Mouse (Mus musculus) midbrain, embryonic 13.5 days (tissue): ENCODE data around the gene Epha5. TPM values are rescaled to one million over a fixed set of nuclear protein-coding genes. Genes with fewer than 3 reads are reported as not detected.

Source experiments
- ATAC-seq: fragments of 200-750 bp; cut with Nextera tagmentation; 2 replicates; pipeline ENCODE4 v1.8.0; 2017; ENCODE audit warnings: mild to moderate bottlenecking, moderate TSS enrichment, moderate library complexity
- H3K27ac ChIP-seq: fragments of 300-500 bp; sonication (generic); 2 replicates; pipeline ENCODE4 v1.5.1; 2015; ENCODE audit warnings: inconsistent platforms, mild to moderate bottlenecking, moderate library complexity
- H3K27me3 ChIP-seq: fragments of 300-500 bp; sonication (generic); 2 replicates; pipeline ENCODE4 v1.6.1; 2015; ENCODE audit warnings: mild to moderate bottlenecking, inconsistent platforms
- H3K36me3 ChIP-seq: fragments of 300-500 bp; sonication (generic); 2 replicates; pipeline ENCODE4 v1.6.1; 2015; ENCODE audit warnings: mild to moderate bottlenecking, inconsistent platforms
- H3K4me1 ChIP-seq: fragments of 300-500 bp; sonication (generic); replicated peaks from 2 replicates; pipeline ENCODE4 v1.6.1; 2015; ENCODE audit warnings: inconsistent platforms
- H3K4me2 ChIP-seq: fragments of 300-500 bp; sonication (generic); replicated peaks from 2 replicates; pipeline ENCODE4 v1.6.1; 2015; ENCODE audit warnings: moderate library complexity, mild to moderate bottlenecking, inconsistent platforms
- H3K4me3 ChIP-seq: fragments of 300-500 bp; sonication (generic); replicated peaks from 2 replicates; pipeline ENCODE4 v1.5.1; 2015; ENCODE audit warnings: mild to moderate bottlenecking, inconsistent platforms
- H3K9ac ChIP-seq: fragments of 300-500 bp; sonication (generic); replicated peaks from 2 replicates; pipeline ENCODE4 v1.6.1; 2015; ENCODE audit warnings: mild to moderate bottlenecking, inconsistent platforms
- H3K9me3 ChIP-seq: fragments of 300-500 bp; sonication (generic); 2 replicates; pipeline ENCODE4 v1.6.1; 2016; ENCODE audit warnings: mild to moderate bottlenecking, inconsistent platforms
- WGBS: fragments of 180-500 bp; shearing (Covaris S2); methylation state at CpG from one replicate; pipeline ENCODE4 v1.1.7; 2015; 5-methylcytosine and 5-hydroxymethylcytosine counted together
- polyA plus RNA-seq: library from polyadenylated mRNA; unstranded; fragments of >200 nt; fragmentation: Nextera tagmentation; extraction: Ambion mirVana; gene quantifications from 2 replicates; pipeline ENCODE4 v1.2.1, GENCODE M21; 2015

Gene Epha5
- polyA plus RNA-seq, 1 experiment from 2014 or later = 57.7 TPM

DNA sequence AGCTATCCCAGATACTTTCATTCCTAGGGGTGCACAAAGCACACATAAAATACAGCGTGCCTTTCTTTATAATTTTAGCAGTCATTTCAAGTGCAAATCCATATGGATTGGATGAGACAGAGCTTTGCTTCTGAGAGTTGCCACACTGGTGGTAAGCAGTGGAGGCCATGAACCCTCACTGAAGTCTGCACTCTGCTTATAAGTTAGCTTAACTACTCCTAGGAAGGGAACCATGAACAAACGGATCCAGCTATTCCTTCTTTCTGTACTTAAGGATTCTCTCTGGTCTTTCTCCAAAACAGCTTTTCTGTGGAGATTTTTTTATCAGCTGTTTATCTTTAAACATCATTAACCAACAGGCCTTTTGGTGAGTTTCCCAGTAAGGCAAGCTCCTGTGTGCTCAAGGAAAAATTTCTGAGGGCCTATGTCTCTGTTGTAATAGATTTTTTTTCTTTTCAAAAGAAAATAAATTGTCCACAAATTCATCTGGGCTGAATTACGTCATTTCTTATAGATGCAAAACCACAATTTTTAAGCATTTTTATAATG lies 127.7 kb downstream of the Epha5 start:
- Histone ChIP-seq H3K9me3 (no peaks in the 10 kb centered on the region), H3K27ac (no peak overlapping the region), H3K9ac (no peak overlapping the region), H3K4me3 (no peak overlapping the region), H3K36me3 (no peaks in the 10 kb centered on the region), H3K4me1 (peaks cover 5% of the 10 kb centered on the region), H3K27me3 (peaks cover 43% of the 10 kb centered on the region), H3K4me2 (no peak overlapping the region)
- WGBS = 61% methylated on average over 3 of the region's 3 CpGs
- ATAC-seq = no peak

DNA sequence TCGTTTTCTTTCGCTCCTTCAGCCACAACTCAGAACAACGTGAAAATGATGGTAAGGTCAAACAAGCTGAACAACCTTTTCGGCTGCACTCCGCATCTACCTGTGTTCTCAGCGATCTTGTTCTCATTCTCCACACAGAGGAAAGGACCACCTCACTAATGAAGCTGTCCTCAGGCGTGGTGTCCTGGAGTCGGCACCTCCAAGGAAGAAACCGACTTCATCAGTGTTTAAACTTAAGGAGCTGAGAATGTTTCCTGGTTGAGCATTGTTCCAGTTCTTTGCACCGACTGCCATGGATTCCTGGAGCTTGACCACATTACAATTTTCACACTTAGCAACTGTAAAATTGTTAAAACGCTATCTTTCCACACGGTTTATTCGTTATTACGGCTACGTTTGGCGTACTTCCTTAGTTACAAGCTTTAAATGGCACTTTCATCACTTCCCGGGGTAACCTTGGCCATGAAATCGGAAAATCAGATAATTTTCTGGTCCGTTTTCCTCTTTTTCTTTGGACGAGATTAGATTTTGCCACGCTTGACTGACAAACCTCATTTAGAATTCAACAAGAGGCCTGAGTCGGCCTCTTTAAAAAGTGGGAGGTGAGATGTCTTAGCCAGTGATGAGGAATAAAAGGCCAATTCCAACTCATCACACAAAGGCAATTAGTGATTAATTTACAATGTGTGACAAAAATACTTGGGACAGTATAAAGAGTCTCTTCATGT lies 135.7 kb downstream of the Epha5 start:
- WGBS = 21% methylated on average over 22 of the region's 22 CpGs
- Histone ChIP-seq H3K27me3 (peaks cover 18% of the 10 kb centered on the region), H3K4me1 (peaks cover 8% of the 10 kb centered on the region), H3K9ac (no peak overlapping the region), H3K4me2 (peak overlapping the region; percentile 42), H3K36me3 (no peaks in the 10 kb centered on the region), H3K4me3 (peak overlapping the region; percentile 10), H3K27ac (peak overlapping the region; percentile 16; the same call in 1 of the 2 replicates), H3K9me3 (no peaks in the 10 kb centered on the region)
- peak; percentile 72 for ATAC-seq

DNA sequence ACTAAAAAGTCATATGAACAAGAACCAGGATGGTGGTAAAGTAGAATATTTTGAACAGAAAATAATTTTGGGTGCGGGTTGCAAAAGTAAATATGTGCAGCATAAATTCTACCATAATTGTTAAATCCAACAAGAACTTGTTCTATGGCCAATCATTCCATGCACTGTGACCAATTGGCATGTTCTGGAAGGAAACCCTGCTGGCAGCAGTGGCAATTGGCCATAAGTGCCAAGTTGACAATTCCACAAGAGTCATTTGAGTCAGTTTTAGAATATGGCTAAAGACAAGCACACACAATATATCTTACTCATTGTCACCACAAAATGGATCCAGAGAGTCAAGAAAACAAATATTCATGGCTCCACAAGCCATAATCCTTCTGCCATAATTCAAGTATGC lies 140.2 kb downstream of the Epha5 start:
- no peak overlapping the region for H3K9ac ChIP-seq
- no peaks in the 10 kb centered on the region for H3K9me3 ChIP-seq
- 96% methylated on average over 1 of the region's 1 CpGs for WGBS
- H3K27me3 ChIP-seq = peaks cover 7% of the 10 kb centered on the region; the same call in 1 of the 2 replicates
- no peak overlapping the region for H3K4me2 ChIP-seq
- ATAC-seq = no peak
- H3K27ac ChIP-seq = no peak overlapping the region
- H3K4me1 ChIP-seq = peaks cover 8% of the 10 kb centered on the region
- H3K4me3 ChIP-seq = no peak overlapping the region
- no peaks in the 10 kb centered on the region for H3K36me3 ChIP-seq

DNA sequence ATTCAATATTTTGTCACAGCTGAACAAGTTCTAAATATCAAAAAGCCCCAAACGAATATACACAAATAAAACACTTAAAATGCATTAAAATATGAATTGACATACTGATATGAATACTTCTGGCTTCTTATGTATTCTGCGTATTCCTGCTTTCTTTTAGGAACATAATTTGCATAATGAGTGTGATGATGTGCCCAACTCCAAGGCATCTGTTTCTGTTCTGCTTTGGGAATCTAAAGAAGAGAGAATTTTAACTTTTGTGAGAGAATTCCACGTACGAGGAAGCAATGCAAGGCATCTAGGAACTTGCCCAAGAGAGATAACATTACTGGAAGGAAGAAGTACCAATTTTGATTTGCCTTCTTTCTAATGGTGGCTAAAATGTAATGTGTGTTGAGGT lies 151.8 kb downstream of the Epha5 start:
- Histone ChIP-seq H3K36me3 (no peaks in the 10 kb centered on the region), H3K9ac (no peak overlapping the region), H3K9me3 (no peaks in the 10 kb centered on the region), H3K27ac (no peak overlapping the region), H3K27me3 (no peaks in the 10 kb centered on the region), H3K4me1 (0 out of 2 replicates have a peak, but pooled peaks cover 3% of the 10 kb centered on the region), H3K4me2 (no peak overlapping the region), H3K4me3 (no peak overlapping the region)
- WGBS = 85% methylated on average over 4 of the region's 4 CpGs
- ATAC-seq = no peak

DNA sequence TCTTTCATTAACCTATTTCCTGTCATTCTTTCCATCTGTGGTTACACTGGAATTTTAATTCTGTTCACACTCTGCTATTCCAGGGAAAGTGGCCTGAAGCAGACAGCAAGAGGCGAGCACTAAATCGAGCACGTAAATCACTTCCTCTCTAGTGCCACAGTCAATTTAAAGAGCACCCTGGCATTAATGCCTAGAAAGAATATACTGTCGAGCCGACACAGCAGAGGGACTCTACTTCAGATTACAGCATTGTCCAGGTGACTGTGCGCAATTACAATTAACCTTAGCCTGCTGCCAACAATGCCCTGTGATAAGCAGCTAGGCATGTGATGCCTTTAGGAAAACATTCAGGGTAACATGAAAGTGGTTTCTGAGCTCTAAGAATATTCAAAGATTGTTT lies 153.2 kb downstream of the Epha5 start:
- Histone ChIP-seq H3K4me1 (0 out of 2 replicates have a peak, but pooled peaks cover 3% of the 10 kb centered on the region), H3K4me3 (no peak overlapping the region), H3K27me3 (no peaks in the 10 kb centered on the region), H3K36me3 (no peaks in the 10 kb centered on the region), H3K9ac (no peak overlapping the region), H3K27ac (peak overlapping the region; percentile 35; the same call in 1 of the 2 replicates), H3K4me2 (no peak overlapping the region), H3K9me3 (no peaks in the 10 kb centered on the region)
- WGBS = 55% methylated on average over 6 of the region's 6 CpGs
- ATAC-seq = peak; percentile 56; the same call in 1 of the 2 replicates

DNA sequence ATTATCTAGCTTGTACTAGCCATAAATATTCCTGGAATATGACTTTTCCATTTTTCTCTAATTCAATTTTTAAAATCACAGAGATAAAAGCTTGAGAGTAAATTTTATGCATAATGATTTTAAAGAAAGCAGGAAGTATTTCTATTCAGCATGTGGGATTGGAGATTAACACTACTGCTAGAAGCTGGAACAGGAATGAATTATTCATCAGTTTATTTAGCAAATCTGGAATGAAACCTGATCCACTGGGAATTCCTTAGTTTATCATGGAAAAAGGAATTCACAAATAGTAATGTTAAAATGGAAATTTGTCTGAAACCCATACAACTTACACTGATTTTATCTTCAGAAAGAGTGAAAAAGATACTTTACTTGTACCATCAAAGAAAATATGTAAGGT lies 187.2 kb downstream of the Epha5 start:
- Histone ChIP-seq H3K36me3 (no peaks in the 10 kb centered on the region), H3K27ac (no peak overlapping the region), H3K4me1 (no peaks in the 10 kb centered on the region), H3K9ac (no peak overlapping the region), H3K9me3 (no peaks in the 10 kb centered on the region), H3K27me3 (no peaks in the 10 kb centered on the region), H3K4me2 (no peak overlapping the region), H3K4me3 (no peak overlapping the region)
- no peak for ATAC-seq

DNA sequence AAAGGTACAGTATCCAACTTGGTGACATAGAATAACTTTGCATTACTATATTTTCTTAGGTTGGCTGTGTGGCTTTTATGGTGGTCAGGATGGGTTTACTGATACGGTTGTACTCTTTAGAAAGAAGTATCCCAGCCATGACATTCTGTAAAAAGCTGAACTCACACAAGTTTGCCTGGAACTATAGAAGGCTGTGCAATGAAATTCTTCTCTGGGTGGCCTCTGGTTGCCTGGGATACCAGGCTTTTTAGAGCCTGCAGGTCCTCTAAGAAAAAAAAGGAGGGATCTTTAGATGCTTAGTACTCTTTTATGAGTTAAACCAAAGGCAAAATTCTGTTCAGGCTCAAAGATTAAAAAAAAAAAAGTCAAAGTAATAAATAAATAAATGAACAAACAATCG lies 208.6 kb downstream of the Epha5 start:
- 0 out of 2 replicates have a peak, but pooled peaks have one; percentile 53 for ATAC-seq
- Histone ChIP-seq H3K27ac (no peak overlapping the region), H3K27me3 (no peaks in the 10 kb centered on the region), H3K4me3 (no peak overlapping the region), H3K4me1 (no peaks in the 10 kb centered on the region), H3K9me3 (no peaks in the 10 kb centered on the region), H3K4me2 (no peak overlapping the region), H3K36me3 (no peaks in the 10 kb centered on the region), H3K9ac (no peak overlapping the region)
- 7% methylated on average over 2 of the region's 2 CpGs for WGBS

DNA sequence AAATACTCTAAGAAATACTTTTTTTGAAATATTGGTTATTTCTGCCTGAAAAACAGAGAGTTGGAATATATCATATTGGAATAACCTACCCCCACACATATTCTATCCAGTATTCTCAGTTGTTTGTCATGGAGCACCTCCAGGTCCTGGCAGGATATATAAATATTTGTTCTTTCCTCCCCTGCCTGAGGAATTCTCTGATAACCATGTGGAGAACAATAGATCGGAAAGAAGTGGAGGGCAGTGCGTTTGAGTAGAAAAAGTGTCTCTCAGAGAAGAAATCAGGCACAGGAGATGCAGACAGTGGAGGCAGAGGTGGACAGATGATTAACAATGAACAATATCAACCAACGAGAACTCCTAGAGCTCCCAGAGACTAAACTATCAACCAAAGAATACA lies 223.8 kb downstream of the Epha5 start:
- Histone ChIP-seq H3K9me3 (no peaks in the 10 kb centered on the region), H3K27ac (no peak overlapping the region), H3K4me3 (no peak overlapping the region), H3K4me1 (no peaks in the 10 kb centered on the region), H3K27me3 (no peaks in the 10 kb centered on the region), H3K4me2 (no peak overlapping the region), H3K9ac (no peak overlapping the region), H3K36me3 (no peaks in the 10 kb centered on the region)
- ATAC-seq = no peak
- WGBS = 81% methylated on average over 3 of the region's 3 CpGs

DNA sequence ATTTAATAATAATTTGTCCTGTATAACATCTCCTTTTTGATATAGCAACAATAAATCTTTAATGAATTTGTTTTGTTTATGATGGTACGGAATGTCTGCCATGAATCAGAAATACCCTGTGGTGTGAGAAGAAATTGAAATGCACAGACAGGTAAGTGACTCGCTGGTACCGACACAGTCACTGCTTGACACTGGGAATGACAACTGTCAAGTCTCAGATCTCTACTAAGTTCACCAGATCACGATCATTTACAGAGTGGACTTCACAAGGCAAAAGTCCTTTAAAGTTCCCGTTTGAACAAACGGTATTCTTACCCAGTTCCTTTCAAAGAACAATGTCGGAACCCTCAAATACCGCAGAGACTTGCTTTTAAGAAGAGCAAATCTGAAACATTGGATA lies 233.0 kb downstream of the Epha5 start:
- Histone ChIP-seq H3K9ac (no peak overlapping the region), H3K4me3 (no peak overlapping the region), H3K27me3 (no peaks in the 10 kb centered on the region), H3K36me3 (no peaks in the 10 kb centered on the region), H3K4me2 (no peak overlapping the region), H3K27ac (no peak overlapping the region), H3K4me1 (no peaks in the 10 kb centered on the region), H3K9me3 (no peaks in the 10 kb centered on the region)
- ATAC-seq = no peak
- WGBS = 88% methylated on average over 8 of the region's 8 CpGs

DNA sequence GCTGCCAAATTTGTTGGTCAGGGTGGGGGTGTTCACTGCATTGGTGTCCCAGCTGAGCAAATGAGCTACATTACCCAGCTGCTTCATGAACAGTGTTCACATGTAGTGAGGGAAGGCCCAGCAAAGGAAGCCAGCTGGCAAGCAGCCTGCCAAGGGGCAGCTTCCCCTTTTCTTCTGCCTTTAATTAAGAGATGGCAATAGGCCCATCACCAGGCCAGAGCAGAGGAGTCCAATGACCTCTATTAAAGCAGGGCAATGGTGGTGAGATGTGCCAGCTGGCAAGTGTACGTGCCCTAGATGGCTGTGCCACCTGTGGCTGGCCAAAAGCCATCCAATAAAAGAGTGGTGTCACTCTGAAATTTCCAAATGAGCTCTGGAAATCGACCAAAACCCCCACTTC lies 264.1 kb downstream of the Epha5 start:
- ATAC-seq = peak; percentile 92
- no peaks in the 10 kb centered on the region for H3K9me3 ChIP-seq
- WGBS = 53% methylated on average over 2 of the region's 2 CpGs
- no peak overlapping the region for H3K4me2 ChIP-seq
- no peak overlapping the region for H3K4me3 ChIP-seq
- no peaks in the 10 kb centered on the region for H3K27me3 ChIP-seq
- H3K9ac ChIP-seq = no peak overlapping the region
- H3K27ac ChIP-seq = no peak overlapping the region
- H3K4me1 ChIP-seq = no peaks in the 10 kb centered on the region
- no peaks in the 10 kb centered on the region for H3K36me3 ChIP-seq

DNA sequence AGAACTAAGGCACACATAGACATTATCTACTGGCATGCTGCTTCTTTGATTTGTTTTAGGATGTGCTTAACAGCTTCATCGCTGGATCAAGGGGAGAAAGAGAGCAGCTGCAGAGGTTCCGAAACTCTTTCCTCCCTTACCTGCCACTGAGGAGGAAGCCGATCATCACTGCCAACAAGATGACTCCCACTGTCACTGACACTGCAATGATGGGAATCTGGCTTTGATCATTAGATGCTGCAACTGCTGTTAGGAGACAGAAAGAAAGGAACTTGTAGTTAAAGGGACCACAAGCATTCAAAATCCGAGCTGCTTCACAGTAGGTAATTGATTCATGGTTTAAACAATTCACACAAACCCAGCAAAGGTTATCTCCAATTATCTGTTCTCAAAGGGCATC lies 275.0 kb downstream of the Epha5 start:
- H3K9me3 ChIP-seq = no peaks in the 10 kb centered on the region
- H3K4me2 ChIP-seq = no peak overlapping the region
- H3K36me3 ChIP-seq = no peaks in the 10 kb centered on the region
- H3K4me1 ChIP-seq = no peaks in the 10 kb centered on the region
- no peak overlapping the region for H3K4me3 ChIP-seq
- WGBS = 50% methylated on average over 4 of the region's 4 CpGs
- no peaks in the 10 kb centered on the region for H3K27me3 ChIP-seq
- ATAC-seq = no peak
- no peak overlapping the region for H3K27ac ChIP-seq
- H3K9ac ChIP-seq = no peak overlapping the region

DNA sequence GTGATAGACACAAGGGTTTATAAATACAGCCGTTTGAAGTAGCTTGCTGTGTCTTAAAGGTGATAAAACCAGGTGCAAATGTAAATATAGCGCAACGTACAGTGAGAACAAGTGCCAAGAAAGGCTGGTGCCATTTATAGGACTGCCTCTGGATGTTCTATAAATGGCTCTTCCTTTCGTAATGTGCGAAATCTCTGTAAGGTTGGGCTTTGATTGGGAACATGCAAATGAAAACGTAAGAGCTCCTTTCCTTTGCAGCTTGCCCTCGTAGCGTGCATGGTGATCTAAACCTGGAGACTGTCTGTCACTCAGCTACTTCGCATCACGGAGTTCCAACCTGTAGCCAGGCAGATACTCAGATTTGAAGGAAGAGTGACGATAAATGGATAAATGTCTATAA lies 321.2 kb downstream of the Epha5 start:
- Histone ChIP-seq H3K27me3 (no peaks in the 10 kb centered on the region), H3K4me3 (no peak overlapping the region), H3K27ac (no peak overlapping the region), H3K4me2 (no peak overlapping the region), H3K4me1 (no peaks in the 10 kb centered on the region), H3K36me3 (no peaks in the 10 kb centered on the region), H3K9ac (no peak overlapping the region), H3K9me3 (no peaks in the 10 kb centered on the region)
- ATAC-seq = no peak
- 84% methylated on average over 11 of the region's 11 CpGs for WGBS

DNA sequence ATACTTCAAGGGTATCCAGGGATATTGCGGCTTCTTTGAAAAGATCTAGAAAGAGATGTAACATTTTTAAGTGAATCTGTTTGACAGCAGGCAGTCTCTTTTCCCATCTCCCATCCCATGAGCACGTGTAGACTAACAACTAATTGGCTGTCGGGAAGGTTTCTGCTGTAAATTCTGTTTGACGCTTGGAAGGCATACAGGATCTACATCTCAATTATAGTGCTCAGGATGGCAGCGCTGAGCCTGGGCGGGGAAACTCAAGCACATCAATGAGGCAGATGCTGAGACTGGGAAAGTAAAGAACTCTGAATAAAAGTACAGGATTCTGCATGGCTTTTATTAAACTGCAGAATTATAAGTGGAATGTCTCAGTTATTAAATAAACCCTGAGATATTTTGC lies 335.9 kb downstream of the Epha5 start:
- peak; percentile 68; the same call in 1 of the 2 replicates for ATAC-seq
- no peaks in the 10 kb centered on the region for H3K9me3 ChIP-seq

More for the DNA sequence above, 335.9 kb downstream of the Epha5 start:
- no peak overlapping the region for H3K4me3 ChIP-seq
- no peaks in the 10 kb centered on the region for H3K27me3 ChIP-seq
- no peak overlapping the region for H3K27ac ChIP-seq
- H3K4me2 ChIP-seq = no peak overlapping the region
- no peak overlapping the region for H3K9ac ChIP-seq
- H3K36me3 ChIP-seq = no peaks in the 10 kb centered on the region
- WGBS = 48% methylated on average over 6 of the region's 6 CpGs
- no peaks in the 10 kb centered on the region for H3K4me1 ChIP-seq
